ENCODE assay signal across 8 mouse cellular contexts in genomic region chr10:53580621-53581081, GRCm38 (mm10). TPM values are rescaled to one million over a fixed set of nuclear protein-coding genes. Genes with fewer than 3 reads are reported as not detected.
A peak's percentile ranks its signal among the peaks of the same experiment; 100 is the strongest.
DNase-seq lines count a peak whose midpoint lies in the region; ATAC-seq and TF ChIP-seq lines count a peak whose summit lies in the region.

No protein-coding gene starts in this region.

- H3K4me3 ChIP-seq in forebrain, embryonic 13.5 days = peak overlapping the region; percentile 30
- H3K4me3 ChIP-seq in heart, postnatal 0 days (ENCODE audit: low read depth, low read length) = peak overlapping the region; percentile 54
- H3K4me3 ChIP-seq in liver, embryonic 14.5 days (ENCODE audit: insufficient read depth in 1 of 2, low read depth in 2 of 2, low read length in 2 of 2) = peak overlapping the region; percentile 13 to 36; a peak in 3 of 4 replicates
- peak overlapping the region; percentile 24 for H3K4me3 ChIP-seq in neural tube, embryonic 12.5 days

- H3K9me3 ChIP-seq in forebrain, embryonic 13.5 days (replicated peaks) = no peaks in the 10 kb centered on the region
- no peaks in the 10 kb centered on the region for H3K9me3 ChIP-seq in heart, postnatal 0 days (replicated peaks; ENCODE audit: control insufficient read depth, low read length)
- H3K9me3 ChIP-seq in liver, embryonic 14.5 days (ENCODE audit: control insufficient read depth, low read length) = no peaks in the 10 kb centered on the region
- H3K9me3 ChIP-seq in neural tube, embryonic 12.5 days = no peaks in the 10 kb centered on the region

- peaks cover 13% of the 10 kb centered on the region for H3K4me1 ChIP-seq in forebrain, embryonic 13.5 days
- 0 out of 2 replicates have a peak, but pooled peaks cover 10% of the 10 kb centered on the region for H3K4me1 ChIP-seq in heart, postnatal 0 days (ENCODE audit: control insufficient read depth, insufficient read depth)
- H3K4me1 ChIP-seq in liver, embryonic 14.5 days (replicated peaks; ENCODE audit: control insufficient read depth in 2 of 2, insufficient read depth in 2 of 2, low read length in 1 of 2) = peaks cover 0 to 2% of the 10 kb centered on the region in 2 experiments; a peak in 1 of 4 replicates
- H3K4me1 ChIP-seq in neural tube, embryonic 12.5 days = no peaks in the 10 kb centered on the region

- peak; percentile 28 for DNase-seq in ES-CJ7 (ENCODE audit: low read depth, low spot score)
- peak; percentile 56 for DNase-seq in cerebellum, adult 11-12 months
- DNase-seq in heart, postnatal 0 days (ENCODE audit: low spot score) = peak; percentile 88
- peak; percentile 72 for DNase-seq in kidney, postnatal 14 days
- DNase-seq in liver, embryonic 14.5 days (ENCODE audit: low read depth in 3 of 3, low spot score in 3 of 3) = no peak
- peak; percentile 70 for DNase-seq in urinary bladder, postnatal 14 days (ENCODE audit: low spot score)

- ATAC-seq in forebrain, embryonic 13.5 days = peak; percentile 90
- peak; percentile 94 for ATAC-seq in heart, postnatal 0 days (ENCODE audit: insufficient read depth, low read depth)
- ATAC-seq in liver, embryonic 14.5 days (ENCODE audit: insufficient read depth) = 0 out of 2 replicates have a peak, but pooled peaks have one; percentile 35
- ATAC-seq in neural tube, embryonic 12.5 days (ENCODE audit: low FRiP score, low read depth) = peak; percentile 87

- 15% methylated on average over 14 of the region's 14 CpGs for WGBS in forebrain, embryonic 13.5 days
- WGBS in heart, postnatal 0 days = 6% methylated on average over 14 of the region's 14 CpGs
- WGBS in liver, embryonic 14.5 days (ENCODE audit: insufficient replicate concordance) = 43% methylated on average over 14 of the region's 14 CpGs
- 23% methylated on average over 14 of the region's 14 CpGs for WGBS in neural tube, embryonic 12.5 days

- no peak overlapping the region for H3K27ac ChIP-seq in forebrain, embryonic 13.5 days
- 0 out of 2 replicates have a peak overlapping the region, but pooled peaks have one; percentile 4 for H3K27ac ChIP-seq in heart, postnatal 0 days (ENCODE audit: low read depth)
- H3K27ac ChIP-seq in liver, embryonic 14.5 days = no peak overlapping the region
- H3K27ac ChIP-seq in neural tube, embryonic 12.5 days = no peak overlapping the region

- H3K36me3 ChIP-seq in forebrain, embryonic 13.5 days (ENCODE audit: poor library complexity, severe bottlenecking) = no peaks in the 10 kb centered on the region
- no peaks in the 10 kb centered on the region for H3K36me3 ChIP-seq in heart, postnatal 0 days (replicated peaks; ENCODE audit: control insufficient read depth, insufficient read depth, low read length)
- no peaks in the 10 kb centered on the region for H3K36me3 ChIP-seq in liver, embryonic 14.5 days (replicated peaks; ENCODE audit: control insufficient read depth, insufficient read depth, low read depth)
- no peaks in the 10 kb centered on the region for H3K36me3 ChIP-seq in neural tube, embryonic 12.5 days

- peak overlapping the region; percentile 55 for H3K9ac ChIP-seq in forebrain, embryonic 13.5 days
- H3K9ac ChIP-seq in heart, postnatal 0 days (replicated peaks; ENCODE audit: low read depth, low read length) = peak overlapping the region; percentile 38
- H3K9ac ChIP-seq in liver, embryonic 14.5 days (replicated peaks) = 0 out of 2 replicates have a peak overlapping the region, but pooled peaks have one; percentile 18
- H3K9ac ChIP-seq in neural tube, embryonic 12.5 days = no peak overlapping the region

- TF ChIP-seq EP300 in heart, postnatal 0 days (IDR thresholded peaks at IDR 0.05; ENCODE audit: low read depth) = no peak
- TF ChIP-seq EP300 in liver, embryonic 14.5 days (IDR thresholded peaks at IDR 0.05; ENCODE audit: low read depth) = no peak

- TF ChIP-seq CTCF in heart, postnatal 0 days (IDR thresholded peaks at IDR 0.05; ENCODE audit: low read depth) = no peak
- no peak for TF ChIP-seq CTCF in liver, embryonic 14.5 days (IDR thresholded peaks at IDR 0.05; ENCODE audit: low read depth)

- peak overlapping the region; percentile 65 for H3K4me2 ChIP-seq in forebrain, embryonic 13.5 days
- H3K4me2 ChIP-seq in heart, postnatal 0 days (ENCODE audit: low read depth, low read length) = peak overlapping the region; percentile 93
- peak overlapping the region; percentile 53 for H3K4me2 ChIP-seq in liver, embryonic 14.5 days (ENCODE audit: low read depth)
- H3K4me2 ChIP-seq in neural tube, embryonic 12.5 days (replicated peaks) = peak overlapping the region; percentile 59

- no peaks in the 10 kb centered on the region for H3K27me3 ChIP-seq in forebrain, embryonic 13.5 days
- H3K27me3 ChIP-seq in heart, postnatal 0 days (ENCODE audit: control insufficient read depth, insufficient read depth, low read length) = no peaks in the 10 kb centered on the region
- H3K27me3 ChIP-seq in liver, embryonic 14.5 days (ENCODE audit: control insufficient read depth, insufficient read depth, low read length) = no peaks in the 10 kb centered on the region
- no peaks in the 10 kb centered on the region for H3K27me3 ChIP-seq in neural tube, embryonic 12.5 days (replicated peaks)

RNA-seq across cellular contexts. Expression of gene Asf1a, which starts 15.9 kb away (rescaled TPM):
- 135 and 148 TPM in 2 replicates for polyA plus RNA-seq in forebrain, embryonic 13.5 days (2015; fragmentation: Nextera tagmentation; extraction: Ambion mirVana)
- total RNA-seq in heart, postnatal 0 days (2014; rRNA removed; ENCODE audit: low replicate concordance) = 20.4 and 40.7 TPM in 2 replicates
- polyA plus RNA-seq in heart, postnatal 0 days (2015; fragmentation: Nextera tagmentation; extraction: Ambion mirVana) = 65.1 and 66.3 TPM in 2 replicates
- 20.0 and 38.0 TPM in 2 replicates for polyA plus RNA-seq in liver, embryonic 14.5 days (2012; rRNA removed)
- 109 and 110 TPM in 2 replicates for polyA plus RNA-seq in liver, embryonic 14.5 days (2014; fragmentation: Nextera tagmentation; extraction: Ambion mirVana)
- polyA plus RNA-seq in neural tube, embryonic 12.5 days (2016; fragmentation: Nextera tagmentation; extraction: Ambion mirVana) = 133 and 135 TPM in 2 replicates

RNA-seq across cellular contexts. Expression of gene Mcm9, which starts 49.6 kb away (rescaled TPM):
- 13.5 and 14.5 TPM in 2 replicates for polyA plus RNA-seq in forebrain, embryonic 13.5 days (2015; fragmentation: Nextera tagmentation; extraction: Ambion mirVana)
- 3.9 and 5.4 TPM in 2 replicates for total RNA-seq in heart, postnatal 0 days (2014; rRNA removed; ENCODE audit: low replicate concordance)
- 5.6 and 5.8 TPM in 2 replicates for polyA plus RNA-seq in heart, postnatal 0 days (2015; fragmentation: Nextera tagmentation; extraction: Ambion mirVana)
- polyA plus RNA-seq in liver, embryonic 14.5 days (2012; rRNA removed) = 2.0 and 2.4 TPM in 2 replicates
- polyA plus RNA-seq in liver, embryonic 14.5 days (2014; fragmentation: Nextera tagmentation; extraction: Ambion mirVana) = 4.2 and 6.1 TPM in 2 replicates
- polyA plus RNA-seq in neural tube, embryonic 12.5 days (2016; fragmentation: Nextera tagmentation; extraction: Ambion mirVana) = 11.9 and 13.4 TPM in 2 replicates

Comparison
In these comparisons a context has a peak if more than half of its experiments do, and no peak if none do; other contexts are left out.
1. DNase-seq: peak in ES-CJ7 (single experiment), cerebellum, adult 11-12 months (single experiment), heart, postnatal 0 days (single experiment), kidney, postnatal 14 days (single experiment) and urinary bladder, postnatal 14 days (single experiment); none in liver, embryonic 14.5 days (0 of 3).
2. ATAC-seq: peak in every context shown above with its lines; median percentile 94 in heart, postnatal 0 days; 90 in forebrain, embryonic 13.5 days; 87 in neural tube, embryonic 12.5 days; 35 in liver, embryonic 14.5 days.
3. Peak in every context shown above with its lines, with median percentiles within 50 percentile points of each other: H3K4me2 ChIP-seq and H3K4me3 ChIP-seq.